Mouse (Mus musculus): ENCODE measurements at regions not wholly inside any gene's neighbourhood (a gene's known extent, or its start where the extent isn't known, plus 50 kb on each side); places are given as distances from the start of the nearest gene placed in this dataset.

DNA sequence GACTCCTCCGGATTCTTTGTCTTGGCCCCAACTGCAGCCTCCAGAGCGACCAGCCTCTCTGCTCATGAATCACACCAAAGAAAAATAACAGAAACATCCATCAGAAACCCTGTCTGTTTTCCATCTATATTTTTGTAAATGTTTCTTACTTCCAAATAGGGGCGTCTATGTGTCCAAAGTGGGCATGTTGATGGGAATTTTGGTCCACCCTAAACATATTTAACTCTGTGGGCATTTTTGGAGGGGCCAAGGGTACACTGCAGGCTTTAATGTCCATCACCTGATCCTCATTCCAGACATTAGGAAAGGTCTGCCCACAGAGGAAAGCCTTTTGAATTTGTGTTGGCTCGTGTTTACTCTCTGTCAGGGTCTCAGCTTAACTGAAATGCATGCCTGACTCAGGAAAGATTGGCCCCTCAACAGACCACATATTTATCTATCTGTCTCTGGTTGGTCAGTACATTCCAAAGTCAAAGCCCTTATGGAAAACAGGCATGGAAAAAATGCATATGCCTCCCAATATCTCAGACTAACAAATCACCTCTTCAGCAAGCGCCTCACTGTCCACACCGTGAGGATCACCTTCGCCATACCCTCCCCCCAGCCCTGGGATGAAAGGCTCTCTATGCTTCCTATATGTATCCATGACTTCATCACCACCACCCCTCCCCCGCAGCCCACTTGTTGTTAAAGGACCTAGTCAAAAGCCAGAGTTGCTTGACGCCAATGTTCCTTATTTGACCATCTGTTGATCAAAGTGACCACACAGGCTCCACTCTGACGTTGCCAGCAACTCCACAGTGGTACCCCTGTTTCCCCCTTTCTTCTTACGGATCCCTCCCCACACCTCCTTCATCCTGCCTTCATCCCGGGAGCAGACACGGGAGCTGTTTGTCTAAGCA, 83.9 kb upstream of the Gnas start:
- no peak for TF ChIP-seq POLR2A (IDR thresholded peaks at IDR 0.05; ENCODE audit: borderline replicate concordance, insufficient read depth, low read length)
- TF ChIP-seq CTCF (IDR thresholded peaks at IDR 0.05; ENCODE audit: borderline replicate concordance, insufficient read depth, low read depth, low read length), result no peak
